Mouse (Mus musculus) C2C12 (cell line): ENCODE data around the gene Hipk2. TPM values are rescaled to one million over a fixed set of nuclear protein-coding genes. Genes with fewer than 3 reads are reported as not detected.

Experiments
- H3K27me3 ChIP-seq: one replicate; pipeline ENCODE4 v1.6.1; 2011; ENCODE audit not compliant: control insufficient read depth, insufficient read depth, insufficient read length
- H3K36me3 ChIP-seq: one replicate; pipeline ENCODE4 v1.6.1; 2011; ENCODE audit not compliant: control insufficient read depth, insufficient read depth
- H3K4me3 ChIP-seq: one replicate; pipeline ENCODE4 v1.5.1; 2011; ENCODE audit warnings: mild to moderate bottlenecking, control low read depth; ENCODE audit not compliant: poor library complexity, insufficient read depth, severe bottlenecking
- H3K79me2 ChIP-seq: one replicate; pipeline ENCODE4 v1.6.1; 2011; ENCODE audit not compliant: control insufficient read depth, insufficient read depth
- H3K79me3 ChIP-seq: one replicate; pipeline ENCODE4 v1.6.1; 2011; ENCODE audit warnings: low read depth, control low read depth
- H3ac ChIP-seq: one replicate; pipeline ENCODE3; 2011; ENCODE audit warnings: low read depth; ENCODE audit not compliant: control insufficient read depth, insufficient read length
- CEBPB ChIP-seq: IDR thresholded peaks from one replicate; pipeline ENCODE4 v1.6.1; 2011; ENCODE audit warnings: low read depth, mild to moderate bottlenecking, control low read depth, moderate library complexity
- CTCF ChIP-seq: IDR thresholded peaks from one replicate; pipeline ENCODE4 v1.5.1; 2011; ENCODE audit not compliant: control insufficient read depth, insufficient read depth, insufficient read length
- FOSL1 ChIP-seq: IDR thresholded peaks from one replicate; pipeline ENCODE4 v1.8.0; 2011; ENCODE audit warnings: mild to moderate bottlenecking, low read length; ENCODE audit not compliant: poor library complexity, insufficient read depth, severe bottlenecking
- MAX ChIP-seq: IDR thresholded peaks from one replicate; pipeline ENCODE4 v1.6.1; 2011; ENCODE audit warnings: mild to moderate bottlenecking, control low read depth
- MYOD1 ChIP-seq: IDR thresholded peaks from one replicate; pipeline ENCODE4 v1.6.1; 2011; ENCODE audit warnings: low read depth; ENCODE audit not compliant: control insufficient read depth, insufficient read length
- MYOG ChIP-seq: IDR thresholded peaks from one replicate; pipeline ENCODE4 v1.6.1; 2011; ENCODE audit not compliant: control insufficient read depth, insufficient read length; ENCODE audit errors: extremely low read depth
- USF1 ChIP-seq: IDR thresholded peaks from one replicate; pipeline ENCODE4 v1.6.1; 2011; ENCODE audit warnings: low read depth, mild to moderate bottlenecking, control low read depth, moderate library complexity
- polyA plus RNA-seq: library from polyadenylated mRNA; unstranded; fragments of >200 nt; fragmentation: generic; extraction: Trizol; gene quantifications from one replicate; pipeline ENCODE4 v1.2.1, GENCODE M21; 2012; ENCODE audit warnings: missing spikeins

The Hipk2 gene
- polyA plus RNA-seq, 1 experiment, result 13.6 TPM

DNA sequence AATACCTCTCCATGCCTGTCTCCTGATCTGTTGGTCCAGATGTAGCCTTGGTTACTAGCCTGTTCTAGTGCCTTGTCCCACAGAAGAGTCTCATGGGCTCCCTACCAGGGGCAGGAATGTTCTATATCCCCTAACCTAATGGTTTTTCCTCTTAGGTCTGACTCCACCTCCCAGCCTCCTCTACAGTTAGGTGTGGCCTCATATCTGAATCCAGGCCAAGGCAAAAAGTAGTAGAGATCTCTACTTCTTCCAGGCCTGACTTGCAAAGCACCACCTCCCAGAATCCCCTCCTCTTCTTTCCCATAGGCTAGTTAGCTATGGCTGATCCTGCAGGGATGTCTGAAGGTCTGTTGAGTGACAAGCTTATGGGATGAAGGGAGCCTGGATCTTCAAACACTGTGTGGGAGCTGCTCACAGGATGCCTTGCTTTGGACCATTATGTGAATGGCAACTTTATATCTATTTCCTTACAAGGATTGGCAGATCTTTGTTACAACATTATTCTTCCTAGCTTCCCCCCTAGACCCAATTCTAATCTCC is 36.2 kb upstream of the Hipk2 start:
- TF ChIP-seq MAX (no peak), MYOG (no peak), MYOD1 (no peak), FOSL1 (no peak)
- no peaks in the 10 kb centered on the region for H3K79me2 ChIP-seq
- no peaks in the 10 kb centered on the region for H3K27me3 ChIP-seq
- H3K4me3 ChIP-seq, result no peak overlapping the region
- H3K79me3 ChIP-seq, result no peaks in the 10 kb centered on the region
- no peaks in the 10 kb centered on the region for H3K36me3 ChIP-seq
- H3ac ChIP-seq, result no peak overlapping the region

DNA sequence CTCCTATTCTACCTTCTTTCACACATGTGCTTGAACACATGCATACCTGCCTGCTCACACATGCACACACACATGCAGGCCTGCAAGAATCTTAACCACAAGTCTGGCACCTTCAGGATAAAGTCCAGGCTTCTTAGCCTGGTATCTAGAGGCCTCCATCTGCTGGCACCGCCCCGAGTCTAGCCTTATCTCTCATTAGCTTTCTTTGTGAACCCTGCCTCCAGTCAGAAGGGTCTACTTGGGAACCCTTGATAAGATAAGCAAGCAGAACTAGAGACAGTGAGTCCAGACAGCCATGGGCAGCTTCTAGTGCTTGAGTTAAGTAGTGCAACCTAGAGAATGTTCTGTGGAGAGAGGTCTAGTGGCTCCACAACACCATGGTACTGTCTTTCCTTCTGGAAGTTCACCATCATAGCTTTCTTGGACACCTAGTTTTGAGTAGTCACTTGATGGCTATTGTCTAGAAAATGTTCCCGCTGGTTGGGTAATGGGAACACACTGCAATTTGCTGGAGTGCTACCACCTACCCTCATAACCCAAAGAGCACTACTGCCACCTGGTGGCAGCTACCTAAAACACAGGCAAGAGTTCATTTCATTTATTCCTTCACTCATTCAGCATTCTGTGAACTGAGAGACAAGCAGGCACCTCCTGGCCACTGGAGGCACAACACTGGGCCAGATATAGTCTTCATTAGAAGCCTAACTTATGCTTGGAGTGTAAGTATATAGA is 35.0 kb upstream of the Hipk2 start:
- Histone ChIP-seq H3K79me2 (no peaks in the 10 kb centered on the region), H3K36me3 (no peaks in the 10 kb centered on the region), H3K27me3 (no peaks in the 10 kb centered on the region), H3K79me3 (no peaks in the 10 kb centered on the region), H3ac (no peak overlapping the region), H3K4me3 (no peak overlapping the region)
- TF ChIP-seq MYOD1, result no peak
- TF ChIP-seq CTCF, result peak; percentile 45

DNA sequence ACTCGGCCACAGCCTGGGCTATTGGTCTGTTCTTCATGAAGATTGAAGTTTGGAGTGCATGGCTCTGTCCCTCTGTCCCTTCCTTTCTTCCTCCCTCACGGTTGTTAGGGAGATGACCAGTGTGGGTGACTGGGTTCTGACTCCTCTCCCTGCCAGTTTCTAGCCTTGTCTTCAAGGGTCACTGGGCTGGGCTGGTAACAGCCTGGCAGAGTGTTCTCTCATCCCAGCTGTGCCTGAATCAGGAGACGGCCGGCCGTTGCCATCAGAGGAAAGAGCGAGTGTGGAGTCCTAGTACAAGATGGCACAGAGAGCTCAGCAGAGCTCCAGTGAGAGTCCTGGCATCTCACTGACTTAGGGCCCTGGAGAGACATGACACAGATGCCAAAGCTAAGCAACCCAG is 32.4 kb upstream of the Hipk2 start:
- no peaks in the 10 kb centered on the region for H3K27me3 ChIP-seq
- H3K79me2 ChIP-seq, result no peaks in the 10 kb centered on the region
- H3K4me3 ChIP-seq, result no peak overlapping the region
- no peak for TF ChIP-seq CEBPB
- TF ChIP-seq USF1, result no peak
- TF ChIP-seq MYOG, result no peak
- no peak for TF ChIP-seq MYOD1
- TF ChIP-seq FOSL1, result no peak
- no peak for TF ChIP-seq MAX
- no peak for TF ChIP-seq CTCF
- no peaks in the 10 kb centered on the region for H3K36me3 ChIP-seq
- no peak overlapping the region for H3ac ChIP-seq
- no peaks in the 10 kb centered on the region for H3K79me3 ChIP-seq

DNA sequence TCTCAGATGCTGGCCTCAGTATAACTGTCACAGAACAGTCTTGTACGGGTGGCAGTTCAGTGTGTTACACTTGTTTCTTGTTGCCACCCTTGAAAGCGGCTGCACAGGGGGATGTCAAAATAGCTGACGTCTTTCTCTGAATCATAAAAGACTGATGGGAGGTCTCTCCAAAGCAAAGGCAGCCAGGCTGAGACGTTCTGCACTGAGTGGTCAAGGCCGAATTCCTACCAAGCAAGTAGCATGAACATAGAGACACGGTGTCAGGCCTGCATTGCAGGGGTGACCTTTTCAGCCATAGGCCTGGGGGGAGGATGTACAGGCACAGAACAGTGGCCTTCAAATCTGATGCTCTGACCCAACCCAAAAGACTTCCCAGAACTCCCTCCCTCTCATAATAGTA is 30.0 kb upstream of the Hipk2 start:
- no peaks in the 10 kb centered on the region for H3K27me3 ChIP-seq
- H3K4me3 ChIP-seq, result no peak overlapping the region
- H3K79me2 ChIP-seq, result no peaks in the 10 kb centered on the region
- TF ChIP-seq MYOG (no peak), USF1 (no peak), MAX (no peak), MYOD1 (no peak), CEBPB (no peak), FOSL1 (no peak), CTCF (no peak)
- H3K36me3 ChIP-seq, result no peaks in the 10 kb centered on the region
- no peak overlapping the region for H3ac ChIP-seq
- H3K79me3 ChIP-seq, result no peaks in the 10 kb centered on the region

DNA sequence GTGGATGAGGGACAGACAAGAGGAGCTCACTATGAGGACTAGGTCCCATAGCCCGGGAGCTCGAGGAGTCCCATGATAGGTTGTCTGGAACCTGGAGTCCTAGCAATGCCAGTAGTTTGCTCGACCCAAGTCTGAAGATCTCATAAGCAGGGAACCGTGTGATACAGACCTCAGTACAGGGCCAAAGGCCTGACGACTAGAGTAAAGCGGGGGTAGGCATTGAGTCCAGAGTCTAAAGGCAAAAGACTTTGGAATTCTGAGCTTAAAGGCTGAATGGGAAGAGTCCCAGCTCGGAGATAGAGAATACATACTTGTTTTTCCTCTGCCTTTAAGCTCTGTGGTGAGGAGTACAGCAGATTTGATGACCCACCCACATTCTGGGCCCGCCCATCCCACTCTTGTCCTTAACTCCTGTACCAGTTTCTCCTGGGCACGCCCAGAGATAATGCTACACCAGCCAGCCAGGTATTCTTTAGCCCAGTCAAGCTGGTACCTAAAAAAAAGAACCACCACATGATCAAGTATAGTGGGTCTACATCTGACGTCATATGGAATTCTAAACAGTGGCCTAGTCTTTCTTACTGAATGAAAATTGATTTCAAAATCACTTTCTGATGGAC is 27.0 kb upstream of the Hipk2 start:
- Histone ChIP-seq H3K79me2 (no peaks in the 10 kb centered on the region), H3K36me3 (no peaks in the 10 kb centered on the region), H3K27me3 (no peaks in the 10 kb centered on the region), H3K79me3 (no peaks in the 10 kb centered on the region), H3ac (no peak overlapping the region), H3K4me3 (no peak overlapping the region)
- TF ChIP-seq CEBPB (no peak), FOSL1 (no peak), CTCF (no peak), USF1 (no peak), MYOD1 (no peak), MAX (no peak), MYOG (no peak)
